Mouse (Mus musculus) gastrocnemius, postnatal 36 days (tissue): ENCODE measurements around the gene Il12rb1. TPM values are rescaled to one million over a fixed set of nuclear protein-coding genes. Genes with fewer than 3 reads are reported as not detected.

ENCODE experiments used
- DNase-seq, 2 experiments: peaks; one replicate each; pipeline ENCODE4 v3.0.0; 2022
- intact Hi-C: fragments of 180-260 bp; cut with DNase I; formaldehyde crosslinking; loops from one replicate; pipeline ENCODE4 v1.15.1; 2025
- total RNA-seq, 2 experiments: library from RNA; stranded (reverse); gene quantifications; 2 replicates each; pipeline ENCODE4 v1.2.3; 2021

Il12rb1 gene
- total RNA-seq, 2 experiments from 2014 or later, result 0.15 TPM; not detected in 1

- DNase-seq, result no peak
- intact Hi-C loops, result loop anchor here (5.0 kb wide), 1 partner anchor 71 kb away; no protein-coding TSS in a partner anchor
Measured at GRCm38 (mm10) chr8:70843214-70843773, 35.0 kb downstream of the Il12rb1 start.

- intact Hi-C loops, result loop anchor here (1.0 to 5.0 kb wide), 2 partner anchors 25 to 72 kb away; no protein-coding TSS in a partner anchor
Measured at GRCm38 (mm10) chr8:70843941-70844340, 35.7 kb downstream of the Il12rb1 start.

GRCm38 (mm10) chr8:70844523-70844922, 36.3 kb downstream of the Il12rb1 start:
- peak; percentile 86 to 91 for DNase-seq
- intact Hi-C loops, result loop anchor here (1.0 to 5.0 kb wide), 2 partner anchors 25 to 72 kb away; no protein-coding TSS in a partner anchor

More at GRCm38 (mm10) chr8:70843941-70844340, 35.7 kb downstream of the Il12rb1 start:
- no peak for DNase-seq

GRCm38 (mm10) chr8:70845108-70845507, 36.9 kb downstream of the Il12rb1 start:
- DNase-seq, result no peak

GRCm38 (mm10) chr8:70846371-70847154, 38.3 kb downstream of the Il12rb1 start:
- intact Hi-C loops, result loop anchor here (5.0 kb wide), 1 partner anchor 34 kb away; no protein-coding TSS in a partner anchor
- no peak for DNase-seq

More at GRCm38 (mm10) chr8:70845108-70845507, 36.9 kb downstream of the Il12rb1 start:
- intact Hi-C loops, result loop anchor here (5.0 kb wide), 1 partner anchor 33 kb away; no protein-coding TSS in a partner anchor

- intact Hi-C loops, result loop anchor here (5.0 kb wide), 1 partner anchor 37 kb away; no protein-coding TSS in a partner anchor
- DNase-seq, result peak in 1 of 2 experiments; percentile 71
Measured at GRCm38 (mm10) chr8:70849333-70849990, 41.2 kb downstream of the Il12rb1 start.

GRCm38 (mm10) chr8:70850132-70850845, 42.0 kb downstream of the Il12rb1 start:
- intact Hi-C loops, result no loop called here
- no peak for DNase-seq

- intact Hi-C loops, result no loop called here
- DNase-seq, result no peak
Measured at GRCm38 (mm10) chr8:70850947-70851346, 42.7 kb downstream of the Il12rb1 start.

GRCm38 (mm10) chr8:70851837-70852236, 43.6 kb downstream of the Il12rb1 start:
- no peak for DNase-seq
- intact Hi-C loops, result no loop called here

GRCm38 (mm10) chr8:70852595-70853231, 44.5 kb downstream of the Il12rb1 start:
- DNase-seq, result no peak
- intact Hi-C loops, result no loop called here

- intact Hi-C loops, result no loop called here
Measured at GRCm38 (mm10) chr8:70853863-70854262, 45.6 kb downstream of the Il12rb1 start.

GRCm38 (mm10) chr8:70856028-70856427, 47.8 kb downstream of the Il12rb1 start:
- no peak for DNase-seq
- intact Hi-C loops, result no loop called here

More at GRCm38 (mm10) chr8:70853863-70854262, 45.6 kb downstream of the Il12rb1 start:
- no peak for DNase-seq

- intact Hi-C loops, result no loop called here
Measured at GRCm38 (mm10) chr8:70856541-70857197, 48.4 kb downstream of the Il12rb1 start.

GRCm38 (mm10) chr8:70857516-70857915, 49.3 kb downstream of the Il12rb1 start:
- intact Hi-C loops, result no loop called here
- DNase-seq, result no peak

More at GRCm38 (mm10) chr8:70856541-70857197, 48.4 kb downstream of the Il12rb1 start:
- DNase-seq, result peak; percentile 71 to 76

GRCm38 (mm10) chr8:70862824-70863641, 54.8 kb downstream of the Il12rb1 start, which contains the start of gene Kcnn1:
Gene Kcnn1 (minus strand): TSS chr8:70863258.
- DNase-seq, result no peak
- intact Hi-C loops, result no loop called here

GRCm38 (mm10) chr8:70863956-70864711, 55.9 kb downstream of the Il12rb1 start:
- DNase-seq, result peak in 1 of 2 experiments; percentile 3
- intact Hi-C loops, result no loop called here

GRCm38 (mm10) chr8:70864712-70865221, 56.5 kb downstream of the Il12rb1 start:
- no peak for DNase-seq
- intact Hi-C loops, result no loop called here
